Mouse (Mus musculus): ENCODE results near the gene Sptan1. TPM values are rescaled to one million over a fixed set of nuclear protein-coding genes. Genes with fewer than 3 reads are reported as not detected.

Gene Sptan1
- polyA plus RNA-seq, 1 experiment, result 117 TPM

GRCm38 (mm10) chr2:29966826-29967225, 1.5 kb downstream of the Sptan1 start:
- no peak for TF ChIP-seq CTCF (IDR thresholded peaks at IDR 0.05; ENCODE audit: control insufficient read depth, insufficient read depth, insufficient replicate concordance, low read depth, low read length)
- TF ChIP-seq POLR2A (IDR thresholded peaks at IDR 0.05; ENCODE audit: control insufficient read depth, low read depth, low read length), result no peak
- Histone ChIP-seq H3K27me3 (ENCODE audit: control insufficient read depth, insufficient read depth, low read length) (no peaks in the 10 kb centered on the region), H3K36me3 (ENCODE audit: control insufficient read depth, insufficient read depth, low read length) (peaks cover 3% of the 10 kb centered on the region), H3K4me1 (ENCODE audit: control insufficient read depth, insufficient read depth, low read length) (peaks cover 6% of the 10 kb centered on the region), H3K4me3 (ENCODE audit: control insufficient read depth, low read depth, low read length) (peak overlapping the region; percentile 88), H3K27ac (ENCODE audit: control insufficient read depth, insufficient read depth, low read depth, low read length) (no peak overlapping the region)

GRCm38 (mm10) chr2:29967768-29968167, 2.4 kb downstream of the Sptan1 start:
- no peaks in the 10 kb centered on the region for H3K27me3 ChIP-seq (ENCODE audit: control insufficient read depth, insufficient read depth, low read length)
- no peak overlapping the region for H3K27ac ChIP-seq (ENCODE audit: control insufficient read depth, insufficient read depth, low read depth, low read length)
- TF ChIP-seq CTCF (IDR thresholded peaks at IDR 0.05; ENCODE audit: control insufficient read depth, insufficient read depth, insufficient replicate concordance, low read depth, low read length) (no peak), POLR2A (IDR thresholded peaks at IDR 0.05; ENCODE audit: control insufficient read depth, low read depth, low read length) (no peak)
- no peak overlapping the region for H3K4me3 ChIP-seq (ENCODE audit: control insufficient read depth, low read depth, low read length)
- peaks cover 6% of the 10 kb centered on the region for H3K4me1 ChIP-seq (ENCODE audit: control insufficient read depth, insufficient read depth, low read length)
- peaks cover 3% of the 10 kb centered on the region for H3K36me3 ChIP-seq (ENCODE audit: control insufficient read depth, insufficient read depth, low read length)

- H3K4me1 ChIP-seq (ENCODE audit: control insufficient read depth, insufficient read depth, low read length), result peaks cover 6% of the 10 kb centered on the region
- no peak overlapping the region for H3K4me3 ChIP-seq (ENCODE audit: control insufficient read depth, low read depth, low read length)
- peaks cover 3% of the 10 kb centered on the region for H3K36me3 ChIP-seq (ENCODE audit: control insufficient read depth, insufficient read depth, low read length)
- no peak for TF ChIP-seq POLR2A (IDR thresholded peaks at IDR 0.05; ENCODE audit: control insufficient read depth, low read depth, low read length)
- TF ChIP-seq CTCF (IDR thresholded peaks at IDR 0.05; ENCODE audit: control insufficient read depth, insufficient read depth, insufficient replicate concordance, low read depth, low read length), result no peak
- H3K27ac ChIP-seq (ENCODE audit: control insufficient read depth, insufficient read depth, low read depth, low read length), result no peak overlapping the region
- H3K27me3 ChIP-seq (ENCODE audit: control insufficient read depth, insufficient read depth, low read length), result no peaks in the 10 kb centered on the region
These were observed 3.3 kb downstream of the Sptan1 start for GRCm38 (mm10) chr2:29968638-29969037.

GRCm38 (mm10) chr2:29971838-29972635, 6.7 kb downstream of the Sptan1 start:
- no peak for TF ChIP-seq POLR2A (IDR thresholded peaks at IDR 0.05; ENCODE audit: control insufficient read depth, low read depth, low read length)
- no peak for TF ChIP-seq CTCF (IDR thresholded peaks at IDR 0.05; ENCODE audit: control insufficient read depth, insufficient read depth, insufficient replicate concordance, low read depth, low read length)
- no peaks in the 10 kb centered on the region for H3K4me1 ChIP-seq (ENCODE audit: control insufficient read depth, insufficient read depth, low read length)
- H3K36me3 ChIP-seq (ENCODE audit: control insufficient read depth, insufficient read depth, low read length), result peaks cover 3% of the 10 kb centered on the region
- no peak overlapping the region for H3K4me3 ChIP-seq (ENCODE audit: control insufficient read depth, low read depth, low read length)
- no peaks in the 10 kb centered on the region for H3K27me3 ChIP-seq (ENCODE audit: control insufficient read depth, insufficient read depth, low read length)
- H3K27ac ChIP-seq (ENCODE audit: control insufficient read depth, insufficient read depth, low read depth, low read length), result no peak overlapping the region

GRCm38 (mm10) chr2:29973525-29973924, 8.2 kb downstream of the Sptan1 start:
- Histone ChIP-seq H3K27ac (ENCODE audit: control insufficient read depth, insufficient read depth, low read depth, low read length) (no peak overlapping the region), H3K36me3 (ENCODE audit: control insufficient read depth, insufficient read depth, low read length) (peaks cover 2% of the 10 kb centered on the region), H3K4me3 (ENCODE audit: control insufficient read depth, low read depth, low read length) (no peak overlapping the region), H3K4me1 (ENCODE audit: control insufficient read depth, insufficient read depth, low read length) (no peaks in the 10 kb centered on the region), H3K27me3 (ENCODE audit: control insufficient read depth, insufficient read depth, low read length) (no peaks in the 10 kb centered on the region)
- TF ChIP-seq CTCF (IDR thresholded peaks at IDR 0.05; ENCODE audit: control insufficient read depth, insufficient read depth, insufficient replicate concordance, low read depth, low read length), result no peak
- TF ChIP-seq POLR2A (IDR thresholded peaks at IDR 0.05; ENCODE audit: control insufficient read depth, low read depth, low read length), result no peak

- TF ChIP-seq CTCF (IDR thresholded peaks at IDR 0.05; ENCODE audit: control insufficient read depth, insufficient read depth, insufficient replicate concordance, low read depth, low read length) (no peak), POLR2A (IDR thresholded peaks at IDR 0.05; ENCODE audit: control insufficient read depth, low read depth, low read length) (no peak)
- no peaks in the 10 kb centered on the region for H3K27me3 ChIP-seq (ENCODE audit: control insufficient read depth, insufficient read depth, low read length)
- peaks cover 2% of the 10 kb centered on the region for H3K36me3 ChIP-seq (ENCODE audit: control insufficient read depth, insufficient read depth, low read length)
- no peaks in the 10 kb centered on the region for H3K4me1 ChIP-seq (ENCODE audit: control insufficient read depth, insufficient read depth, low read length)
- no peak overlapping the region for H3K4me3 ChIP-seq (ENCODE audit: control insufficient read depth, low read depth, low read length)
- H3K27ac ChIP-seq (ENCODE audit: control insufficient read depth, insufficient read depth, low read depth, low read length), result no peak overlapping the region
These were observed 11.9 kb downstream of the Sptan1 start for GRCm38 (mm10) chr2:29977307-29977706.

GRCm38 (mm10) chr2:29980661-29981060, 15.3 kb downstream of the Sptan1 start:
- TF ChIP-seq POLR2A (IDR thresholded peaks at IDR 0.05; ENCODE audit: control insufficient read depth, low read depth, low read length) (no peak), CTCF (IDR thresholded peaks at IDR 0.05; ENCODE audit: control insufficient read depth, insufficient read depth, insufficient replicate concordance, low read depth, low read length) (no peak)
- no peak overlapping the region for H3K27ac ChIP-seq (ENCODE audit: control insufficient read depth, insufficient read depth, low read depth, low read length)
- no peaks in the 10 kb centered on the region for H3K27me3 ChIP-seq (ENCODE audit: control insufficient read depth, insufficient read depth, low read length)
- H3K36me3 ChIP-seq (ENCODE audit: control insufficient read depth, insufficient read depth, low read length), result peaks cover 5% of the 10 kb centered on the region
- no peak overlapping the region for H3K4me3 ChIP-seq (ENCODE audit: control insufficient read depth, low read depth, low read length)
- H3K4me1 ChIP-seq (ENCODE audit: control insufficient read depth, insufficient read depth, low read length), result no peaks in the 10 kb centered on the region
